Mouse (Mus musculus) erythroid progenitor cell, adult 5-6 weeks (primary cell): ENCODE measurements around the gene 1810009J06Rik. TPM values are rescaled to one million over a fixed set of nuclear protein-coding genes. Genes with fewer than 3 reads are reported as not detected.
"Not testable (repeated sequence)": the region's sequence is repeated elsewhere in the genome, so short reads cannot be mapped to it uniquely, and the experiment has no call there.

ENCODE experiments used
- ATAC-seq: replicated peaks from 2 replicates; pipeline ENCODE4 v1.8.0; 2016; ENCODE audit warnings: moderate number of reproducible peaks, mild to moderate bottlenecking, moderate TSS enrichment, inconsistent platforms; ENCODE audit not compliant: poor library complexity, low FRiP score, severe bottlenecking
- total RNA-seq, 2 experiments: library from RNA; stranded (forward) in 1 of 2; stranded (reverse) in 1 of 2; fragments of 150-400 nt in 1 of 2; fragments of 186-747, 209-891 nt in 1 of 2; gene quantifications; 2 replicates each; pipeline versions ENCODE4 v1.2.3 to v1.2.4; 2015 to 2017; ENCODE audit warnings: low replicate concordance in 2 of 2

Gene 1810009J06Rik
- total RNA-seq (2015; ENCODE audit: low replicate concordance) (not detected in 2 replicates), total RNA-seq (2017; ENCODE audit: low replicate concordance) (not detected in 2 replicates)

DNA sequence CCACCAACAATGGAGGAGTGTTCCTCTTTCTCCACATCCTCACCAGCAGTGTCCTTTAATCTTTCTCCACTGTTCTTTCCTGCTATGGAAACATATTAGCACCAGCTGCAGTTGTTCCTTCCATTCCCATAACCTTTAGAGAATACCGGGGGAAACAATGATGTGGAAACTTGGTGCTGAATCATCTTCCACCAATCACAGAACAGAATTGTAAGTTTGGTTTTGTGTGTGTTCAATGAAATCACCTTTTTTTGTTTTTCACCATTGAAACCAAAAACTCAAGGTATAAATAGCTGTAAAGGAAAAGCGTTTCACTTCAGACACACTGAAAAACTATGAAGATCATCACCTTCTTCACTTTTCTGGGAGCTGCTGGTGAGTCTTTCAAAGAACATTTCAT lies at the start of gene 1810009J06Rik:
1810009J06Rik (plus strand) TSS at position 301 of the 400 bp plus-strand sequence.
- not testable (repeated sequence) for ATAC-seq

DNA sequence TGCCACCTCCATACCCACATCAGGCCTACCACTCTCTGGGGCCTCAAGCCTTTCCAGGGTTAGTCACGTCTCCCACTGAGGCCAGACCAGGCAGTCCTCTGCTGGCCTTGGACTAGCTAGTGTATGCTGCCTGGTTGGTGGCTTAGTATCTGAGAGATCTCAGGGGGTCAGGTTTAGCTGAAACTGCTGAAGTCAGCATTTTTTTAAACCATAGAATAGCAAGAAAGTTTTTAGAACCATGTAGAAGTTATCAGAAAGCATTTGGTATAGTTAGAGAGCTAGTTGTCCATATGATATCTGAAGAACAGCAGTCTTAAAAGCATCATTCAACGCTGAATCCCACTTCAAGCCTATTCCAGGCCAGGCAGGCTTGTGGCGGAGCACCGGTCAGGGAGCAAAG lies 44.6 kb upstream of the 1810009J06Rik start:
- ATAC-seq: no peak

DNA sequence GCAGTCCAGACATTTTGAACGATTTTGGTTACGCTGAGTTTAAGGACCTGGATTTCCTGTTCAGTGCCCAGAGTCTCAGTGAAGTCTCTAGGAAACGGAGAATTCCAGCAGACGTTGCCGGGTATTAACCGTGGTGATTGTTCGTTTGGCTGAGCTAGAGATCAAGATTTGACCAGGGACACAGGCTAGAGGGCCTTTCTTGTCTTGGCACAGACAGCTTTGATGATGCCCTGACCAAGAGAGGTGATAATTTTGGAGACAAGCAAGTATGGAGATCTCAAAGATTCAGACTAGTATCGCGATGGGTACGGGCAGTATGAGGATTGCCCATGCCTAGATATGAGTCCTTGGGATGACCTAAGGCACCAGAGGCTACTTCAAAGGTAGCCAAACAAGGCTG lies 24.1 kb upstream of the 1810009J06Rik start, which contains the start of gene 1700074P13Rik:
1700074P13Rik (minus strand) TSS at position 101 of the 400 bp plus-strand sequence.
- no peak for ATAC-seq

DNA sequence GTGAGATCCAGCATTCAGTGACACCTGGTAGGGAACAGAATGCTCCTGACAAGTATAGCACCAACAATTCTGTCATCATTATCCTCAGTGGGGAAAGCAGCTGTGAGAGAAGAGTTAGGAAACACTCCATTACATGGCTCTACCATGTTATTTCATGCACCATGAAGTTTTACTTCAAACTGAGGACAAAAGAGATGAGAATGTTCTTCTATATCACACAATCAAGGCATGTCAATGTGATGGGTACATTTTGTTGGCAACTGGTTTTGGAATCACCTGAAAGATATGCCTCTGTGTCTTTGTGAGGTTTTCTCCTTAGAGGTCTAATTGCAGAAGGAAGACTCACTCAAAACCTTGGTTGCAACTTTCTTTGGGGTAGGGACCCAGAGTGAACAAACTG lies 12.8 kb upstream of the 1810009J06Rik start, which contains the start of gene Gm4744:
Gm4744 (minus strand) TSS at position 101 of the 400 bp plus-strand sequence.
- no peak for ATAC-seq

DNA sequence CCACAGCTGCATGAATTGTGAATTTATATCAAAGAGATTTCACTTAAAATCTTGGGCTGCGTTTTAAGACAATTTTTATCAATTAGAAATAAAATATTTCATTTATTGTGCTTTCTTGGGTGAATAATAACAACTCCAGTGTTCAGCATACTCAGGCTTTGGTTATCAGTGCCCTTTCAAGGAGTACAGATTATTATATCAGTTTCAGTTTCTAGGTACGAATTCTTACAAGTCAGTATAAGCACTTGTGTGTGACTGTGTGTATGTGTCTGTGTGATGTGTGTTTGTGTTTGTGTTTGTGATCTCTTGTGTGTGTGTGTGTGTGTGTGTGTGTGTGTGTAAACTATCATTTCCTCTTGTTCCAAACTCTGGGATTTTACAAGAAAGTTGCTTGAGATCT lies 10.8 kb upstream of the 1810009J06Rik start:
- no peak for ATAC-seq

DNA sequence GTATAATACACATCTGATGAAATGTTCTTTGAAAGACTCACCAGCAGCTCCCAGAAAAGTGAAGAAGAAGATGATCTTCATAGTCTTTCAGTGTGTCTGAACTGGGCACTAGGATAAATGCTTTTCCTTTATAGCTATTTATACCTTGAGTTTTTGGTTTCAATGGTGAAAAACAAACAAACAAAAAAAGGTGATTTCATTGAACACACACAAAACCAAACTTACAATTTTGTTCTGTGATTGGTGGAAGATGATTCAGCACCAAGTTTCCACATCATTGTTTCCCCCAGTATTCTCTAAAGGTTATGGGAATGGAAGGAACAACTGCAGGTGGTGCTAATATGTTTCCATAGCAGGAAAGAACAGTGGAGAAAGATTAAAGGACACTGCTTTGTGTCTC lies 34.8 kb downstream of the 1810009J06Rik start, which contains the start of gene Gm2663:
Gm2663 (minus strand) TSS at position 101 of the 400 bp plus-strand sequence.
- not testable (repeated sequence) for ATAC-seq

DNA sequence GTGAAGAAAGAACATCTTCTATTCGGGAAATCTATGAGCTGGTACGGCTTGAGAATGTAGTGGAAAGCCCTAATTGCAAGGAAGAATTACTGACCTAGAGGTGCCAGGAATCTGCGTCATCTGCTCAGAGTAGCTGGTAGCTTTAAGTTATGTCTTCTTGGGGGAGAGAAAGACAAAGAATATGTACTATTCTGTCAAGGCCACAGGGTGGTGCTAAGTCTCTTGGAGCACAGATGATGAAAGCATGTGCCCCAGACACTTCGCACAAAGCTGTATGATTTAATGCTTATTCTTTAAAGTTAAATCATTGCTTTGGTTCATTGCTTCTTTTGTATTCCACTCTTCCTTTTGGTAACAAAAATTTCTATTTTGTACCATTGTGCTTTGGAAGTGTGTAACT lies 50.5 kb downstream of the 1810009J06Rik start:
- ATAC-seq: no peak

Other genes with a start within 250 kb of the 1810009J06Rik start
- not detected in 2 replicates for gene Moxd2, start 77.3 kb upstream of the 1810009J06Rik start, total RNA-seq (2015; ENCODE audit: low replicate concordance)
- gene Moxd2, start 77.3 kb upstream of the 1810009J06Rik start, total RNA-seq (2017; ENCODE audit: low replicate concordance): not detected in 2 replicates
- gene Prss58, start 64.4 kb upstream of the 1810009J06Rik start, total RNA-seq (2015; ENCODE audit: low replicate concordance): not detected in 2 replicates
- not detected in 2 replicates for gene Prss58, start 64.4 kb upstream of the 1810009J06Rik start, total RNA-seq (2017; ENCODE audit: low replicate concordance)
- gene 1700074P13Rik, start 24.2 kb upstream of the 1810009J06Rik start, total RNA-seq (2015; ENCODE audit: low replicate concordance): not detected in 2 replicates
- not detected in 2 replicates for gene 1700074P13Rik, start 24.2 kb upstream of the 1810009J06Rik start, total RNA-seq (2017; ENCODE audit: low replicate concordance)
- gene Gm4744, start 12.9 kb upstream of the 1810009J06Rik start, total RNA-seq (2015; ENCODE audit: low replicate concordance): not detected in 2 replicates
- not detected in 2 replicates for gene Gm4744, start 12.9 kb upstream of the 1810009J06Rik start, total RNA-seq (2017; ENCODE audit: low replicate concordance)
- not detected in 2 replicates for gene Gm2663, start 34.7 kb downstream of the 1810009J06Rik start, total RNA-seq (2015; ENCODE audit: low replicate concordance)
- not detected in 2 replicates for gene Gm2663, start 34.7 kb downstream of the 1810009J06Rik start, total RNA-seq (2017; ENCODE audit: low replicate concordance)
- gene 2210010C04Rik, start 70.8 kb downstream of the 1810009J06Rik start, total RNA-seq (2015; ENCODE audit: low replicate concordance): not detected in 2 replicates
- gene 2210010C04Rik, start 70.8 kb downstream of the 1810009J06Rik start, total RNA-seq (2017; ENCODE audit: low replicate concordance): not detected in 2 replicates